Mouse (Mus musculus) liver, embryonic 13.5 days (tissue): ENCODE results near the gene Lrrc66. TPM values are rescaled to one million over a fixed set of nuclear protein-coding genes. Genes with fewer than 3 reads are reported as not detected.

Source experiments
- ATAC-seq: fragments of 200-750 bp; cut with Nextera tagmentation; 2 replicates; pipeline ENCODE4 v1.8.0; 2017; ENCODE audit warnings: low read depth, mild to moderate bottlenecking, moderate number of reproducible peaks, moderate library complexity
- DNase-seq: peaks from one replicate; pipeline ENCODE4 v3.0.0; 2022
- H3K27ac ChIP-seq: fragments of 300-500 bp; sonication (generic); 2 replicates; pipeline ENCODE4 v1.5.1; 2015; ENCODE audit warnings: moderate library complexity, mild to moderate bottlenecking, inconsistent platforms
- H3K27me3 ChIP-seq: fragments of 300-500 bp; sonication (generic); 2 replicates; pipeline ENCODE4 v1.6.1; 2015; ENCODE audit warnings: mild to moderate bottlenecking, inconsistent platforms
- H3K36me3 ChIP-seq: fragments of 300-500 bp; sonication (generic); 2 replicates; pipeline ENCODE4 v1.6.1; 2015; ENCODE audit warnings: mild to moderate bottlenecking, inconsistent platforms
- H3K4me1 ChIP-seq: fragments of 300-500 bp; sonication (generic); replicated peaks from 2 replicates; pipeline ENCODE4 v1.6.1; 2015; ENCODE audit warnings: inconsistent platforms
- H3K4me2 ChIP-seq: fragments of 300-500 bp; sonication (generic); 2 replicates; pipeline ENCODE4 v1.6.1; 2015; ENCODE audit warnings: inconsistent platforms, mild to moderate bottlenecking, moderate library complexity
- H3K4me3 ChIP-seq: fragments of 300-500 bp; sonication (generic); replicated peaks from 2 replicates; pipeline ENCODE4 v1.5.1; 2015; ENCODE audit warnings: mild to moderate bottlenecking, inconsistent platforms
- H3K9ac ChIP-seq: fragments of 300-500 bp; sonication (generic); 2 replicates; pipeline ENCODE4 v1.6.1; 2015; ENCODE audit warnings: mild to moderate bottlenecking, inconsistent platforms
- H3K9me3 ChIP-seq: fragments of 300-500 bp; sonication (generic); replicated peaks from 2 replicates; pipeline ENCODE4 v1.6.1; 2016; ENCODE audit warnings: inconsistent platforms
- WGBS: fragments of 180-500 bp; shearing (Covaris S2); methylation state at CpG from one replicate; pipeline ENCODE4 v1.1.7; 2015; ENCODE audit not compliant: insufficient replicate concordance; 5-methylcytosine and 5-hydroxymethylcytosine counted together
- polyA plus RNA-seq: library from polyadenylated mRNA; unstranded; fragments of >200 nt; fragmentation: Nextera tagmentation; extraction: Ambion mirVana; gene quantifications from 2 replicates; pipeline ENCODE4 v1.2.1, GENCODE M21; 2015

The Lrrc66 gene
- polyA plus RNA-seq, 1 experiment from 2014 or later = 0.21 TPM

DNA sequence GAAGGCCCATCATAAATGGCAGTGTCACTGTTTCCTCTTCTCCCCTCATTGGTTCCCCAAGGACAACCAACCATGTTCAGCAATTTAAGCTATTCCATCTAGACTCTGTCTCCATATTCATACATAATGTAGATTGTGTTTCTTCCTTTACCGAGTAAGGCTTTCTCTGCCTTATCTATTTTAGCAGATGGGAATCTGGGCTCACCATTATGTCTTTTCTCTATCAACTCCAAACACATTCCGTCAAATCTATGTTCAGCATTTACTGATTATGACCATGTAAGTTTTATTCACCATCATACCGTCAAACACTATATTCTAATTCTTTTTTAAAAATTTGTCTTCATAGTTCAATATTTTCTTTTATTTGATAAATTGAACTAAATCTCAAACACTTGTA lies 8.7 kb upstream of the Lrrc66 start:
- Histone ChIP-seq H3K4me1 (no peaks in the 10 kb centered on the region), H3K27ac (no peak overlapping the region), H3K9me3 (no peaks in the 10 kb centered on the region), H3K4me2 (no peak overlapping the region), H3K4me3 (no peak overlapping the region), H3K9ac (no peak overlapping the region), H3K36me3 (no peaks in the 10 kb centered on the region), H3K27me3 (peaks cover 8% of the 10 kb centered on the region)
- 60% methylated on average over 3 of the region's 3 CpGs for WGBS
- ATAC-seq = no peak
- no peak for DNase-seq

DNA sequence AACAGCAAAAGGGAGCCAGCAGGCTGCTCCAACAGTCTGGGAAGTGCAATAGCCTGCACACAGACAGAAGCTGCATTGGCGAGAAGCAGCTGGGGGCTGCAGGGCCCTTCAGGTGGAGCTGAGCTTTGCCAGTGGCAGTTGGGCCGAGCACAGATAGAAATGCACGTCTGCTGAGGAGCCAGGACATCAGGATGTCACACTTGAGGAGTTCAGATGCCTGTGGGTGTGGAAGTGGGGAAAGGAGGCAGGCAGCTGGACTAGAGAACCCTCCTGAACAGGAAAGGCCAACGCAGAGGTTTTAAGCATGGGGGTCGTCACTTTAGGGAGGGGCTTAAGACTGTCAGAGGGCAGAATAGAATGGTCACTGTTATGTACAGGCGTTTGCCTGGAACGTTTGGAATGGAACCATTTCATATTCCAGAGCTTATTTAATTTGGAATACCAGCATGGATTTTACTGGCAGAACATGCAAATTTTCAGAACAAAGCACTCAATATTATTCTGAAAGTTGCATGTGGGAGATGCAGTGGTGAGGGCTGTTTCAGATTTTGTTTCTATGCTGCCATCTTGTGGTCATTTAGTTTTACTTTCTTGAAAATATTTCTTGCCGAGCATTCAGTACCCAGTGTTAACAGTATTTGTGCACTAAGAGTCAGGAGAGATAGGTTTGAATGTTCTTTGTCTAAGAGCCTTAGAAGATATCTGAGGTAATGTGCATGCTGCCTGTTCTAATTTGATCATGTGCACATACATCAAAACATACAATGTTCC lies 5.2 kb upstream of the Lrrc66 start:
- ATAC-seq (no peak), DNase-seq (no peak)
- Histone ChIP-seq H3K27ac (no peak overlapping the region), H3K4me2 (no peak overlapping the region), H3K9ac (no peak overlapping the region), H3K4me1 (no peaks in the 10 kb centered on the region), H3K36me3 (0 out of 2 replicates have a peak, but pooled peaks cover 2% of the 10 kb centered on the region), H3K4me3 (no peak overlapping the region), H3K27me3 (no peaks in the 10 kb centered on the region), H3K9me3 (no peaks in the 10 kb centered on the region; the same call in 1 of the 2 replicates)
- WGBS = 34% methylated on average over 8 of the region's 8 CpGs

- Histone ChIP-seq H3K27me3 (no peaks in the 10 kb centered on the region), H3K27ac (no peak overlapping the region), H3K4me3 (no peak overlapping the region), H3K4me1 (peaks cover 8% of the 10 kb centered on the region), H3K36me3 (0 out of 2 replicates have a peak, but pooled peaks cover 2% of the 10 kb centered on the region), H3K9ac (no peak overlapping the region), H3K9me3 (no peaks in the 10 kb centered on the region; the same call in 1 of the 2 replicates), H3K4me2 (no peak overlapping the region)
- WGBS = 41% methylated on average over 8 of the region's 8 CpGs
- DNase-seq = peak; percentile 19
- ATAC-seq = no peak
Observed at GRCm38 (mm10) chr5:73633141-73633540, 815 bp upstream of the Lrrc66 start.

- no peaks in the 10 kb centered on the region for H3K27me3 ChIP-seq
- no peaks in the 10 kb centered on the region; the same call in 1 of the 2 replicates for H3K9me3 ChIP-seq
- no peak overlapping the region for H3K4me3 ChIP-seq
- ATAC-seq (no peak), DNase-seq (no peak)
- no peak overlapping the region for H3K27ac ChIP-seq
- peaks cover 8% of the 10 kb centered on the region for H3K4me1 ChIP-seq
- H3K36me3 ChIP-seq = 0 out of 2 replicates have a peak, but pooled peaks cover 2% of the 10 kb centered on the region
- H3K9ac ChIP-seq = no peak overlapping the region
- WGBS = 48% methylated on average over 10 of the region's 10 CpGs
- no peak overlapping the region for H3K4me2 ChIP-seq
Observed at GRCm38 (mm10) chr5:73631001-73631558, 1.2 kb downstream of the Lrrc66 start.

DNA sequence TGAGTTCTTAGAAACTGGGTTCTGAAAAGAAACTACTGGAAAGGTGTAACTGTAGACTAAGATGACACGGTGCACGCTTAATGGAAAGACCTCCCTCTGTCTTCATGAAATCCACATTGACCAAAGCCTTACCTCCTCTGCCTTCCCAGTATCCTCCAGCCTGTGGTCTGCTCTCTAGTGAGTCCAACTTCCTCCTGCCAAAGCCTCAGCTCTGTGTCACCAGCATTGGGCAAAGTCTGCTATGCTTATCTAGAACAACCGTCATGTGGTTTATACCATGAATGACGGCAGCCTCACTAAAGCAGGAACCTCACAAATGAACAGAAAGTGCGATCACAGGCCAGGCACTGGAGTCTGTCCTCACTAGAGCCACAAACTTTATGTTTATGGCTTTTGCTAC lies 2.2 kb downstream of the Lrrc66 start:
- H3K9me3 ChIP-seq = no peaks in the 10 kb centered on the region; the same call in 1 of the 2 replicates
- H3K27me3 ChIP-seq = no peaks in the 10 kb centered on the region
- ATAC-seq (peak; percentile 65; the same call in 1 of the 2 replicates), DNase-seq (no peak)
- no peak overlapping the region for H3K4me3 ChIP-seq
- H3K4me1 ChIP-seq = peaks cover 8% of the 10 kb centered on the region
- H3K27ac ChIP-seq = no peak overlapping the region
- H3K9ac ChIP-seq = no peak overlapping the region
- H3K36me3 ChIP-seq = 0 out of 2 replicates have a peak, but pooled peaks cover 2% of the 10 kb centered on the region
- WGBS = 7% methylated on average over 5 of the region's 5 CpGs
- 0 out of 2 replicates have a peak overlapping the region, but pooled peaks have one; percentile 8 for H3K4me2 ChIP-seq

- 79% methylated on average over 15 of the region's 15 CpGs for WGBS
- no peak for ATAC-seq
- no peak for DNase-seq
Observed at GRCm38 (mm10) chr5:73627991-73628390, 4.3 kb downstream of the Lrrc66 start.

GRCm38 (mm10) chr5:73627559-73627958 lies 4.8 kb downstream of the Lrrc66 start:
- Histone ChIP-seq H3K36me3 (no peaks in the 10 kb centered on the region), H3K4me1 (peaks cover 8% of the 10 kb centered on the region), H3K27me3 (no peaks in the 10 kb centered on the region), H3K4me2 (no peak overlapping the region), H3K9ac (no peak overlapping the region), H3K9me3 (no peaks in the 10 kb centered on the region), H3K4me3 (no peak overlapping the region), H3K27ac (no peak overlapping the region)
- ATAC-seq (no peak), DNase-seq (no peak)
- 68% methylated on average over 4 of the region's 4 CpGs for WGBS

More at GRCm38 (mm10) chr5:73627991-73628390, 4.3 kb downstream of the Lrrc66 start:
- H3K4me1 ChIP-seq = peaks cover 8% of the 10 kb centered on the region
- no peak overlapping the region for H3K27ac ChIP-seq
- no peak overlapping the region for H3K4me3 ChIP-seq
- H3K9ac ChIP-seq = no peak overlapping the region
- no peak overlapping the region for H3K4me2 ChIP-seq
- no peaks in the 10 kb centered on the region for H3K36me3 ChIP-seq
- H3K27me3 ChIP-seq = no peaks in the 10 kb centered on the region
- H3K9me3 ChIP-seq = no peaks in the 10 kb centered on the region

GRCm38 (mm10) chr5:73626842-73627241 lies 5.5 kb downstream of the Lrrc66 start:
- H3K4me2 ChIP-seq = no peak overlapping the region
- H3K9me3 ChIP-seq = no peaks in the 10 kb centered on the region
- H3K9ac ChIP-seq = no peak overlapping the region
- no peaks in the 10 kb centered on the region for H3K27me3 ChIP-seq
- no peak overlapping the region for H3K27ac ChIP-seq
- H3K4me3 ChIP-seq = no peak overlapping the region
- H3K4me1 ChIP-seq = peaks cover 8% of the 10 kb centered on the region
- ATAC-seq = no peak
- DNase-seq = no peak
- WGBS = 80% methylated on average over 7 of the region's 7 CpGs
- no peaks in the 10 kb centered on the region for H3K36me3 ChIP-seq

- no peaks in the 10 kb centered on the region for H3K27me3 ChIP-seq
- no peaks in the 10 kb centered on the region for H3K9me3 ChIP-seq
- no peaks in the 10 kb centered on the region for H3K36me3 ChIP-seq
- DNase-seq = no peak
- WGBS = 31% methylated on average over 1 of the region's 1 CpGs
- no peak overlapping the region for H3K4me3 ChIP-seq
- no peak for ATAC-seq
- no peak overlapping the region for H3K4me2 ChIP-seq
- H3K27ac ChIP-seq = no peak overlapping the region
- peaks cover 6% of the 10 kb centered on the region for H3K4me1 ChIP-seq
- no peak overlapping the region for H3K9ac ChIP-seq
Observed at GRCm38 (mm10) chr5:73625505-73625904, 6.8 kb downstream of the Lrrc66 start.

DNA sequence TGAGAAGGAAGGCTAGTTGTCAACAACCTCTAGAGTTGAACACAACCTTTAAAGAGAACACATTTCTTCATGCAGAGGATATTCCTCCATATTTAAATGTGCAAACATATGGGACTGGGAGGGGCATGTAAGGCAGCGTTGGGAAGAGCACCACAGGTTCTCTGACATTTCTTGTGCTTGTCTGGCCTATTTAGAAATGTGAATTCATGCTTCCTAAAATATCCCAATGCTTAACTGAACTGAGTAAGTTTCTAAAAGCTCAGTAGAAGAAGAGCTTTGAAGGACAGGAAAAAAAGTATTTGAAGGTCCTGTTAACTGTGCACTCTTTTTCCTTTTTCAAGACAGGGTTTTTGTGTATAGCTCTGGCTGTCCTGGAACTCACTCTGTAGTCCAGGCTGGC lies 13.4 kb downstream of the Lrrc66 start:
- no peak overlapping the region for H3K9ac ChIP-seq
- H3K27me3 ChIP-seq = no peaks in the 10 kb centered on the region
- H3K9me3 ChIP-seq = no peaks in the 10 kb centered on the region
- ATAC-seq (no peak), DNase-seq (no peak)
- no peak overlapping the region for H3K4me2 ChIP-seq
- H3K4me1 ChIP-seq = no peaks in the 10 kb centered on the region
- no peaks in the 10 kb centered on the region for H3K36me3 ChIP-seq
- no peak overlapping the region for H3K27ac ChIP-seq
- no peak overlapping the region for H3K4me3 ChIP-seq
- WGBS = 55% methylated on average over 1 of the region's 1 CpGs

GRCm38 (mm10) chr5:73615211-73615610 lies 17.1 kb downstream of the Lrrc66 start:
- H3K9me3 ChIP-seq = no peaks in the 10 kb centered on the region
- DNase-seq (no peak), ATAC-seq (no peak)
- H3K4me3 ChIP-seq = no peak overlapping the region
- H3K4me2 ChIP-seq = no peak overlapping the region
- no peak overlapping the region for H3K27ac ChIP-seq
- H3K9ac ChIP-seq = no peak overlapping the region
- H3K27me3 ChIP-seq = no peaks in the 10 kb centered on the region
- H3K4me1 ChIP-seq = no peaks in the 10 kb centered on the region
- H3K36me3 ChIP-seq = no peaks in the 10 kb centered on the region
- WGBS = 33% methylated on average over 7 of the region's 7 CpGs
